Mouse (Mus musculus) midbrain, embryonic 16.5 days (tissue): ENCODE measurements at regions not wholly inside any gene's neighbourhood (a gene's known extent, or its start where the extent isn't known, plus 50 kb on each side); places are given as distances from the start of the nearest gene placed in this dataset.

Experiments
- ATAC-seq: fragments of 200-750 bp; cut with Nextera tagmentation; 2 replicates; pipeline ENCODE4 v1.8.0; 2017; ENCODE audit warnings: moderate TSS enrichment
- H3K27ac ChIP-seq: fragments of 300-500 bp; sonication (generic); 2 replicates; pipeline ENCODE4 v1.5.1; 2014; ENCODE audit warnings: mild to moderate bottlenecking, low read length, mixed read lengths
- H3K27me3 ChIP-seq: fragments of 300-500 bp; sonication (generic); 2 replicates; pipeline ENCODE4 v1.6.1; 2014; ENCODE audit warnings: low read depth, low read length, mixed read lengths; ENCODE audit not compliant: control insufficient read depth, insufficient read depth
- H3K36me3 ChIP-seq: fragments of 300-500 bp; sonication (generic); 2 replicates; pipeline ENCODE4 v1.6.1; 2014; ENCODE audit warnings: mild to moderate bottlenecking, low read length, moderate library complexity, mixed read lengths; ENCODE audit not compliant: control insufficient read depth, insufficient read depth
- H3K4me1 ChIP-seq: fragments of 300-500 bp; sonication (generic); 2 replicates; pipeline ENCODE4 v1.6.1; 2014; ENCODE audit warnings: mild to moderate bottlenecking, low read length, mixed read lengths; ENCODE audit not compliant: control insufficient read depth, insufficient read depth
- H3K4me2 ChIP-seq: fragments of 300-500 bp; sonication (generic); 2 replicates; pipeline ENCODE4 v1.6.1; 2014; ENCODE audit warnings: mild to moderate bottlenecking, low read length, mixed read lengths
- H3K4me3 ChIP-seq: fragments of 300-500 bp; sonication (generic); 2 replicates; pipeline ENCODE4 v1.5.1; 2014; ENCODE audit warnings: low read depth, mild to moderate bottlenecking, low read length, moderate library complexity, mixed read lengths
- H3K9ac ChIP-seq: fragments of 300-500 bp; sonication (generic); 2 replicates; pipeline ENCODE4 v1.6.1; 2014; ENCODE audit warnings: low read depth, low read length, mixed read lengths
- H3K9me3 ChIP-seq: fragments of 300-500 bp; sonication (generic); replicated peaks from 2 replicates; pipeline ENCODE4 v1.6.1; 2014; ENCODE audit warnings: mild to moderate bottlenecking, low read length, mixed read lengths; ENCODE audit not compliant: control insufficient read depth, poor library complexity, severe bottlenecking
- WGBS: fragments of 180-500 bp; shearing (Covaris S2); extraction: QIAGEN DNeasy Blood & Tissue Kit; methylation state at CpG from one replicate; pipeline ENCODE4 v1.1.7; 2014; 5-methylcytosine and 5-hydroxymethylcytosine counted together

DNA sequence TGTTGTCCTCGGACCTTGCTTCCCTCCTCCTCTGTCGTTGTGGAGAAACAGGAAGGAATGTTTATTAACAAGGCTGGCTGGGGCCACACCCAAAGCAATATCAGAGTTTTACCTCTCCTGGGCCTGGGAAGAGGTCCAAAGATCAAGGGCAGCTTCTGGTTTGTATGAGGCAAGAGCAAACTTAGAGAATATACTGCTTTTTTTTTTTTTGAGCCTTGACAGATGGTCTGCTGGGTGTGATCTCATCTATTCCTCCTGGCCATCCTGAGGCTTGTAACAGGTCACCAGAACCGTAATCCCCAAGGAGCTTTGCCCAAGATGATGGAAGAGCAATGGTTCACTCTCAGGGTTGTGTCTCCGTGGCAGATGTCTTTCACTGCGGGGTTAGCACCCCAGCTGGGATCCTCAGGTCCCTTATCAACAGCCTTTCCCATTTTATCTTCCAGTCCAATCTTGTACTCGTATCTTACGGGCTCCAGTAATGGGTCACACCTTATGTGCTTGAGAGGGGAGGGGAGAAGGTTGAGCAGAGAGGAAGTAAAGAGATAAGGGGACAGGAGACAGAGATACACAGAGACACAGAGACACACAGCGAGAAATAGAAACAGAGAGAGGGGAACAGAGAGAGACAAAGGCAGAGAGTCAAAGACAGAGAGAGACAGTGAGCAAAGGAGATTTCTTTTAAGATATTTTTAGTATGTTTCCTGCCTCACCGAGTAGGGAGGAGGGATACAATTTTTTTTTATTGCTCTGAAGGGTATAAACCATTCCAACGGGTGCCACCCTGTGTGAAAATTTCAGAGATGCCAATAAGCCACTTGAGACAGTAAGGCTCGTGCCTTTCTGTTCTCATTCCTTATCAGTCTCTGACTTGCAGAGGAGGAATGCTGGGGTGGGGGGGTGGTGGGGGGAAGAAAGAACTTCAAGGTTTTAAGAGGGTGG lies 134.6 kb upstream of the Cdkn2b start:
- WGBS = 74% methylated on average over 11 of the region's 11 CpGs
- no peak overlapping the region for H3K9ac ChIP-seq
- no peaks in the 10 kb centered on the region for H3K4me1 ChIP-seq
- no peak overlapping the region for H3K27ac ChIP-seq
- no peaks in the 10 kb centered on the region for H3K36me3 ChIP-seq
- no peaks in the 10 kb centered on the region for H3K27me3 ChIP-seq
- H3K4me2 ChIP-seq = no peak overlapping the region
- no peaks in the 10 kb centered on the region for H3K9me3 ChIP-seq
- ATAC-seq = no peak
- H3K4me3 ChIP-seq = no peak overlapping the region

GRCm38 (mm10) chr4:89442526-89442925 lies 131.7 kb upstream of the Cdkn2b start:
- Histone ChIP-seq H3K9ac (no peak overlapping the region), H3K4me3 (no peak overlapping the region), H3K27ac (no peak overlapping the region), H3K27me3 (no peaks in the 10 kb centered on the region), H3K4me1 (no peaks in the 10 kb centered on the region), H3K36me3 (no peaks in the 10 kb centered on the region), H3K4me2 (no peak overlapping the region), H3K9me3 (no peaks in the 10 kb centered on the region)
- no peak for ATAC-seq
- WGBS = 90% methylated on average over 1 of the region's 1 CpGs

- ATAC-seq = no peak
- no peaks in the 10 kb centered on the region for H3K36me3 ChIP-seq
- H3K9me3 ChIP-seq = no peaks in the 10 kb centered on the region
- H3K27me3 ChIP-seq = no peaks in the 10 kb centered on the region
- no peak overlapping the region for H3K9ac ChIP-seq
- 86% methylated on average over 3 of the region's 3 CpGs for WGBS
- no peaks in the 10 kb centered on the region for H3K4me1 ChIP-seq
- H3K4me2 ChIP-seq = no peak overlapping the region
- no peak overlapping the region for H3K27ac ChIP-seq
- H3K4me3 ChIP-seq = no peak overlapping the region
Observed at GRCm38 (mm10) chr4:89440821-89441220, 130.0 kb upstream of the Cdkn2b start.

DNA sequence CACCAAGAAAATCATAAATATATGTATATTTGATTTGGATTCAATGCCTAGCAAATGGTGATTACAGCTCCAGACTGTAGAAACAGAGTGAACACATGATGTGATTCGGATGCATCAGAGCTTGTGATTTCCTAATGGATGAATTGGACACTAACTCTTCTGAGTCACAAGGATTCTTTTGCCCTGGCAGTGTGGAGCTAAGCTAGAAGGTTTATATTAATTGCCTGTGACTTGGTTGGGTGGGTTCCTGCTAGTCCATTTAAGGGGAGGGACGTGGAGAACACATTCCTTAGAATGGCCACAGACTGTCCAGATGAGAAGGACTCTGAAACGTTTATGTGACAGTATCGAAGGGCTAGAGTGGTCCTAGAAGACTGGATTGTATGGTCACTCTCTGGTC lies 129.5 kb upstream of the Cdkn2b start:
- Histone ChIP-seq H3K4me2 (no peak overlapping the region), H3K36me3 (no peaks in the 10 kb centered on the region), H3K9me3 (no peaks in the 10 kb centered on the region), H3K4me1 (no peaks in the 10 kb centered on the region), H3K9ac (no peak overlapping the region), H3K27ac (no peak overlapping the region), H3K4me3 (no peak overlapping the region), H3K27me3 (no peaks in the 10 kb centered on the region)
- WGBS = 80% methylated on average over 4 of the region's 4 CpGs
- ATAC-seq = no peak

DNA sequence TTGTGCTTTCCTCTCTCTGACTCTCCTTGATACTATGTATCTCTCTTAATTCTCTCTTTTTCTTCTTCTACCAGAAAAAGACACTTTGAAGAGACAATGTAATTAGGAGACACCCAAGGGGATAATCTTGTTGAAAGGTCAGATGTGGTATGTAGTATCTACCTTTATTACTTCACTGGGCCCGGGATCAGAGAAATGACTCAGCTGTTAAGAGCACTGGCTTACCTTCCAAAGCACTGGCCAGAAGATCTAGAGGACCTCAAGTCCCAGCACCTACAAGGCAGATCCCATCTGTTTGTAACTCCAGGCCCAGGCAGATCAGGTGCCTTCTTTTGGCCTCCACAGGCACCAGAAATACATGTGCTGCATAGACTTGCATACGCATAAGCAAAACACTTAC lies 127.8 kb upstream of the Cdkn2b start:
- H3K4me3 ChIP-seq = no peak overlapping the region
- no peak overlapping the region for H3K27ac ChIP-seq
- no peaks in the 10 kb centered on the region for H3K4me1 ChIP-seq
- no peaks in the 10 kb centered on the region for H3K27me3 ChIP-seq
- 91% methylated on average over 2 of the region's 2 CpGs for WGBS
- no peaks in the 10 kb centered on the region for H3K9me3 ChIP-seq
- no peak for ATAC-seq
- H3K36me3 ChIP-seq = no peaks in the 10 kb centered on the region
- H3K9ac ChIP-seq = no peak overlapping the region
- no peak overlapping the region for H3K4me2 ChIP-seq

GRCm38 (mm10) chr4:89436764-89437163 lies 125.9 kb upstream of the Cdkn2b start:
- no peak for ATAC-seq
- Histone ChIP-seq H3K36me3 (no peaks in the 10 kb centered on the region), H3K9ac (no peak overlapping the region), H3K27me3 (no peaks in the 10 kb centered on the region), H3K4me3 (no peak overlapping the region), H3K9me3 (no peaks in the 10 kb centered on the region), H3K4me1 (no peaks in the 10 kb centered on the region), H3K4me2 (no peak overlapping the region), H3K27ac (no peak overlapping the region)
- WGBS = 83% methylated on average over 3 of the region's 3 CpGs

GRCm38 (mm10) chr4:89434152-89434551 lies 123.3 kb upstream of the Cdkn2b start:
- WGBS = 86% methylated on average over 3 of the region's 3 CpGs
- H3K36me3 ChIP-seq = no peaks in the 10 kb centered on the region
- H3K4me3 ChIP-seq = no peak overlapping the region
- no peaks in the 10 kb centered on the region for H3K4me1 ChIP-seq
- H3K9me3 ChIP-seq = no peaks in the 10 kb centered on the region
- no peak overlapping the region for H3K27ac ChIP-seq
- H3K4me2 ChIP-seq = no peak overlapping the region
- no peak for ATAC-seq
- no peaks in the 10 kb centered on the region for H3K27me3 ChIP-seq
- no peak overlapping the region for H3K9ac ChIP-seq

- Histone ChIP-seq H3K4me1 (no peaks in the 10 kb centered on the region), H3K27ac (no peak overlapping the region), H3K9me3 (no peaks in the 10 kb centered on the region), H3K4me2 (no peak overlapping the region), H3K4me3 (no peak overlapping the region), H3K27me3 (no peaks in the 10 kb centered on the region), H3K9ac (no peak overlapping the region), H3K36me3 (no peaks in the 10 kb centered on the region)
- 81% methylated on average over 5 of the region's 5 CpGs for WGBS
- no peak for ATAC-seq
Observed at GRCm38 (mm10) chr4:89433528-89433927, 122.7 kb upstream of the Cdkn2b start.

GRCm38 (mm10) chr4:89431520-89431919 lies 120.7 kb upstream of the Cdkn2b start:
- Histone ChIP-seq H3K36me3 (no peaks in the 10 kb centered on the region), H3K4me1 (no peaks in the 10 kb centered on the region), H3K9me3 (no peaks in the 10 kb centered on the region), H3K4me2 (no peak overlapping the region), H3K9ac (no peak overlapping the region), H3K27ac (no peak overlapping the region), H3K4me3 (no peak overlapping the region), H3K27me3 (no peaks in the 10 kb centered on the region)
- no peak for ATAC-seq
- WGBS = 84% methylated on average over 6 of the region's 6 CpGs
